Mouse (Mus musculus) Patski (cell line): Measurements from ENCODE around the gene B4galt7. TPM values are rescaled to one million over a fixed set of nuclear protein-coding genes. Genes with fewer than 3 reads are reported as not detected.
"Not testable (repeated sequence)": the region's sequence is repeated elsewhere in the genome, so short reads cannot be mapped to it uniquely, and the experiment has no call there.

Source experiments
- ATAC-seq: fragments of 100-300 bp; one replicate; pipeline ENCODE4 v1.8.0; 2021
- CTCF ChIA-PET: fragments of 350-600 bp; sonication (Branson Sonifier 250); formaldehyde crosslinking; loops from one replicate; lab custom pipeline; 2022; ENCODE audit warnings: inconsistent platforms; lab: Charles Lee
- POLR2A ChIA-PET: fragments of 350-600 bp; sonication (Branson Sonifier 250); formaldehyde crosslinking; loops from one replicate; lab custom pipeline; 2022; ENCODE audit warnings: antibody characterized with exemption, inconsistent platforms; lab: Charles Lee
- DNase-seq: peaks from one replicate; pipeline ENCODE4 v3.0.0-alpha.2; 2011; ENCODE audit warnings: low read depth, low spot score
- H3K27me3 ChIP-seq: fragments of 371-371 bp; one replicate; pipeline ENCODE4 v1.5.1; 2021
- CTCF ChIP-seq: fragments of 100-300 bp; IDR thresholded peaks from one replicate; pipeline ENCODE4 v1.5.1; 2021
- in situ Hi-C: fragments of 300-500 bp; cut with MboI; formaldehyde crosslinking; loops from 3 replicates; pipeline ENCODE4 v1.11.1; 2018; ENCODE audit warnings: low pct_unique_long_range_greater_than_20kb, mixed read lengths
- polyA plus RNA-seq: library from polyadenylated mRNA; unstranded; gene quantifications from one replicate; pipeline ENCODE4 v1.2.3, GENCODE M21; 2021

B4galt7 gene
- polyA plus RNA-seq, 1 experiment from 2014 or later: 26.2 TPM

DNA sequence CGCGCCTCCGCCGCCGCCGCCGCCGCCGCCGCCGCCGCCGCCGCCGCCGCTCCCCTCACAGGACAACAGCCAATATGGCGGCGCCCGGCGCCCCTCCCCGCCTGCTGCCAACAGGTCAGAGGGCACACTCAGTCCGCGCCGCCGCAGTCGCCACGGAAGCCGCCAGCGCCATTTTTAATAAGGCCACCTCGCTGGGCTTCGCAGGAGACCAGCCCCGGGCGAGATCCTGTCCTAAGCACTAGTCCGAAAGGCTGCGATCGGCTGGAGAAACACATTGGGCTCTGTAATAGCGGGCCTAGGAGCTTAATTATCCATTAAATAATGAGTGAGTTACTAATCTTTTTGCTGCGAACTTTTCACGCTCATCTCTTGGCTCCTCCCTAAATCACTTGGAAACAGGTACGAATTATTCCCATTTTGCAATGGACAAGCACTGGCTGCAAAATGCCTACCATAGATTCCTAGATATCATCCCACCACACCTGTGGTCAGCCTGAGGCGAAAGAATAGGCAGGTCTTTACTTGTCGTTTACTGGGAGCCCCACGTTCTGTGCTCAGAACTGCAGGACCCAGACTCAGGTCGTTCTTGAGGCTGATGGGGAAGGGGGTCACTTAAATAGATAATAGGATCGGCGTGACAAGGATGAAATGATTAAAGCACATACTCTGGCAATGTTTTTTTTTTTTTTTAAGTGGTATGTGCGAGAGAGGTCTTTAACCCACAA, 28.5 kb upstream of the B4galt7 start, which contains the start of gene Fam193b:
Fam193b (minus strand) TSS at position 94 of the 725 bp plus-strand sequence.
- ChIA-PET POLR2A (interaction anchor here (0.6 to 1.3 kb wide), 5 partner anchors 23 to 367 kb away, joined by 3 read pairs; no protein-coding TSS in a partner anchor), CTCF (no interaction called here)
- in situ Hi-C loops: no loop called here
- DNase-seq (peak; percentile 43), ATAC-seq (peak; percentile 79)
- no peak for TF ChIP-seq CTCF
- no peaks in the 10 kb centered on the region for H3K27me3 ChIP-seq

DNA sequence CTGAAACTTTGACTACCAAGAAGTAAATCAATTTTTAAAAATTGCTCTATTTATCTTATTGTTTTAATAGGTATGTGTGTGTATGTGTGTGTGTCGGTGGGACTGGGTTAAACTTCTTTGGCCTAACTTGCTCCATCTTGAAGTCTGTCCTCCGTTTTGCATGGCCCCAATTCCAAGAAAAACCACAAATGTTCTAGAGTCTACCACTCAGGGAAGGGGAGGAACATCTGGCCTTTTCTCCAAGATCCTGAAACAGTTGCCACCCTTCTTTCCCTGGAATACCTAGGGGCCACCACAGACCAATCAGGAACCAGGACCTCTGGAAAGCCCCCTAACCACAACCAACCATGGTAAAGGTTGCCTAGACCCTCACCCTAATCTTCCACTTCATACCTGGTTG, 27.7 kb upstream of the B4galt7 start:
- DNase-seq (no peak), ATAC-seq (no peak)
- CTCF ChIA-PET: no interaction called here
- POLR2A ChIA-PET: interaction anchor here (0.6 to 1.3 kb wide), 4 partner anchors 23 to 366 kb away, joined by 3 read pairs; no protein-coding TSS in a partner anchor
- no peaks in the 10 kb centered on the region for H3K27me3 ChIP-seq
- in situ Hi-C loops: no loop called here
- TF ChIP-seq CTCF: no peak

DNA sequence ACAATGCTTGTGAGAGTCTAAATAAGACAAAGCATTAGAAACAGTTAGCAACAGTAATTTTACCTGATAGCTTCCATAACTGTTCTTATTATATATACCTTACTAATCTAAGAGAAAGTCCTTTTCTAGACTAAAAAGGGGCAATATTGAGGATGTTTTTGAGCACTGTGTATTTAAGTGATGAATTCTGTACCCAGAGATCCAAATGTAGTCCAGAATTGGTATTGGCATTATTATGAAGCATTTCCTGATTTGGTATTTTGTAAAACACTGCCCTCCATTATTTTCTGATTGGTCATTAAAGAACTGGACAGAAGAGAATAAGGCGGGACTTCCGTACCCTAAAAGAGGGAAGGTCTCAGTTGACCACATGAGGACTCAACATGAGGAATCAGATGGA, 26.3 kb upstream of the B4galt7 start, which contains the start of gene Tmed9:
Tmed9 (plus strand) TSS at position 301 of the 400 bp plus-strand sequence.
- in situ Hi-C loops: no loop called here
- no peak for ATAC-seq

DNA sequence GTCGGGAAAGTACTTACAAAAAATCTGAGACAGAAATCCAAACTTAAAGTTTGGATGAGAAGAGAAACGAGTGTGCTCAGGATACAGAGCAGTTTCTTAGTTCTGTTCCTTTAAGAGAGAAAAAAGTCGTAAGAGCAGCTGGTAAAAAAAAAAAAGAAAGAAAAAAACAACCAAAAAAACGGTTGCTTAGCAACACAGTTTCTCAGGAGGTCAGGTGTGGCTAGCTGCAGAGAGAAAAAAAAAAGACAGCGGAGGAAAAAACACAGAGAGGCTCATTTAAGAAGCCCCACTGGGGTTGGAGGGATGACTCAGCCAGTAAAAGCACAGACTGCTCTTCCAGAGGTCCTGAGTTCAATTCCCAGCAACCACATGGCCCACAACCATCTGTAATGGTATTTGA, 25.4 kb upstream of the B4galt7 start:
- ATAC-seq: no peak
- no peak for DNase-seq
- in situ Hi-C loops: no loop called here
- no peaks in the 10 kb centered on the region for H3K27me3 ChIP-seq
- POLR2A ChIA-PET: no interaction called here
- CTCF ChIA-PET: no interaction called here
- TF ChIP-seq CTCF: no peak

More for the DNA sequence above, 26.3 kb upstream of the B4galt7 start, which contains the start of gene Tmed9:
- DNase-seq: no peak
- CTCF ChIA-PET: no interaction called here
- no peak for TF ChIP-seq CTCF
- POLR2A ChIA-PET: no interaction called here
- no peaks in the 10 kb centered on the region for H3K27me3 ChIP-seq

DNA sequence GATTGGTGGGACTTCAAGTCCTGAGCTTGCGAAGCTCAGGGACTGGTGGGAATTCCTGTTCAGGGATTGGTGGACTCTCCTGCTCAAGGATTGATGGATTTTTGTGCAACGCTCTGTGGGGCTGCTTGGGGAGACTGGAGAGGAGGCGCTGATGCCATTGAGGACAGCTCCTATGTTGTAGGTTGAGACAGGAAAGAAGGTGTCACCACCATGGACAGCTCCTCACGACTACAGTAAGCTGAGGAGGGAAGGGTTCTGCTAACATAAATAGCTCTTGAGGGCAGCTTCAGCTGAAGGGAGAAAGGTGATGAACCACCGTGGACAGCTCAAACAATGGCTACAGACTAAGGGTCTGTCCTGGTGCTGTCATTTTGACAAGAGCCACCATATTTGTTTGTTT, 23.8 kb upstream of the B4galt7 start:
- POLR2A ChIA-PET: interaction anchor here (0.7 kb wide), 1 partner anchor 213 kb away, joined by 3 read pairs; the partner anchor contains the start of gene Lman2
- no peak for DNase-seq

DNA sequence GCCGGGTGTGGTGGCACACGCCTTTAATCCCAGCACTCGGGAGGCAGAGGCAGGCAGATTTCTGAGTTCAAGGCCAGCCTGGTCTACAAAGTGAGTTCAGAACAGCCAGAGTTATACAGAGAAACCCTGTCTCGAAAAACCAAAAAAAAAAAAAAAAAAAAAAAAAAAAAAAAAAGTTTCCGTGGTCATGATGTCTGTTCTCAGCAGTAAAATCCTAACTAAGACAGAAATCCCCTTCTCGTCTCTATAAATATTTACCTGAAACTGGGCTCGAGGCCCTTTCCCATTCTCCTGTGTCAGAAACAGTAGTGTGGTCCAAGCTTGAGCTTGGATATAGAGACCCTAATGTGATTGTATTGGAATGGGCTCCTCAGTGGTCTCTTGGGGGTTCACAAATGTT, 22.8 kb upstream of the B4galt7 start:
- in situ Hi-C loops, POLR2A ChIA-PET: not testable (repeated sequence)

More for the DNA sequence above, 23.8 kb upstream of the B4galt7 start:
- CTCF ChIA-PET: no interaction called here
- no peak for TF ChIP-seq CTCF
- H3K27me3 ChIP-seq: no peaks in the 10 kb centered on the region
- in situ Hi-C loops: no loop called here
- no peak for ATAC-seq

DNA sequence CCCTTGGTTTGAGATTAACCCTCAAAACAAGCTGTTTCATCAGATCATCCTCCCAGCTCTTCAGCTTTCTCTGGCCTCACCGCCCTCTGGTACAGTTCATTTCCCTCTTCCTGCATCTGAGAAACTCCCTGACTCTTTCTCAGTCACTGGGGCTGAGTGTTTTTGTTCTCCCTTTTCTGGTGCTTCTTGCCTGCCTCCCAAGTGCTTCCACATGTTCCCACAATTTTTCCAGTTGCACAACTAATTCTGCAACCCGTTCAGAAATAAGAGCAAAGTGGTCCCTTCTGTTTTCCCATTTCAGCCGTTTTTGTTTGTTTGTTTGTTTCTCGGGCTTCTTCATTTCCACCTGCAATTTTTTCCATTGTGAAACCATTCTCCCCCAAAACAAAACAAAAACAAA, 21.6 kb upstream of the B4galt7 start:
- CTCF ChIA-PET: no interaction called here
- no peak for ATAC-seq

More for the DNA sequence above, 22.8 kb upstream of the B4galt7 start:
- ATAC-seq, CTCF ChIA-PET, DNase-seq, H3K27me3 ChIP-seq: not testable (repeated sequence)

DNA sequence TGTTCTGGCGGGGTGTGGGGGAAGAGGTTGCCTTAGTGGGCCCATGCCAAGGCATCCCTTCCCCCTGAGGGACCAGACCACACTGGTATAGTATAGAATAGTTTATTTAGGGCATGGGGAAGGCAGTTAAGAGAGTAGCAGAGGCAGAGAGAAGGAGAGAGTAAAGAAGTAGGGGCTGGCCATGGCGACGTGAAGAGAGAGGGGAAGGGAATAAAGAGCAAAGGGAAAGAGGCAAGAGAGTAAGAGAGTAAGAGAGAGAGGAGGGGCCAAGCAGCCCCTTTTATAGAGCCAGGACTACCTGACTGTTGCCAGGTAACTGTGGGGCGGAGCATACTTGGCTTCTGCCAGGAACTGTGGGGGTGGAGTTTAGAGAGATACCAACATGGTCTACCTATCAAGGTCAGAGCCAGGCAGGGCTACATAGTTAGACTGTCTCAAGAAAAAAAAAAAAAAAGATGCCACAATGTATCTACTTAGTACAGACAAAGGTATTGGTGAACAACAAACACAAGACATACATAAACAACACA, 7.7 kb upstream of the B4galt7 start:
- CTCF ChIA-PET: interaction anchor here (1.4 kb wide), 1 partner anchor 9 kb away, joined by 4 read pairs; no protein-coding TSS in a partner anchor
- ATAC-seq (no peak), DNase-seq (no peak)
- H3K27me3 ChIP-seq: peaks cover 2% of the 10 kb centered on the region
- in situ Hi-C loops: no loop called here
- TF ChIP-seq CTCF: no peak
- POLR2A ChIA-PET: no interaction called here

More for the DNA sequence above, 21.6 kb upstream of the B4galt7 start:
- no peak for DNase-seq
- no peaks in the 10 kb centered on the region for H3K27me3 ChIP-seq
- in situ Hi-C loops: no loop called here
- POLR2A ChIA-PET: no interaction called here
- no peak for TF ChIP-seq CTCF

DNA sequence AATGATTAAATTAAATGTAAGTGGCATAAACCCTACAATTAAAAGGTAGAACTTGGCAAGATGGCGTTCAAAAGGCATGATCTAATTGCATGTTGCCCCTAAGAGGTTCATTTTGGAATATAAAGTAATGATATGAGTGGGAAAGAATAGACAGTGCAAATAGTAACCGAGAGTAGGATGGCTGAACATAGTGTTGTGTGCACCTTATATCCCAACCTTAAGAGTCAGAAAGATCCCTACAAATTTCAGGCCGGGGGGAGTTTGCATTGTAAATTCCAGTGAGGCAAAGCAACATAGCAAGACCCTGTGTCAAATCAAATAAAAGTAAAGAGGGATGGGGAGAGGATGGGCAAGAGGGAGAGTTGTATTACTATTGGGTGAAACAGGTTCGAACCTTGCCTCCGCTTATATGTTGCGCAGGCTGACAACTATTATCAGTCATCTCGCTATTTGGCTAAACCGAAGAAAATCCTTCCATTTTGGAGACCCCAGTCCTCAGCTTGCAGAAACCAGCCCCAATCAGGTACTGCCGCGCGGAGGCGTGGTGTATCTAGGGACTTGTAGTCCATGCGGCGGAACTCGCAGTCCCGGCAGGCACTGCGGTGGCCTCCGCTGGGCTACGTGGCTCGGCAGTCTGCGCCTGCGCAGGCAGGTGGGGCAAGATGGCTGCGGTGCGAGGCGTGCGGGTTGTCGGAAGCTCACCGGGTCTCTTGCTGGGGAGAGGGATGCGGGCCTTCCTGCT, 7.0 kb upstream of the B4galt7 start:
- POLR2A ChIA-PET: interaction anchor here (1.3 to 2.3 kb wide), 2 partner anchors 30 to 108 kb away, joined by 4 to 8 read pairs; partner anchors contain the start of gene Caml
- CTCF ChIA-PET: interaction anchor here (1.1 to 1.2 kb wide), 3 partner anchors 9 to 134 kb away, joined by 3 read pairs; partner anchors contain the start of gene Pcbd2
- no peak for TF ChIP-seq CTCF
- DNase-seq (peak; percentile 73), ATAC-seq (peak; percentile 93)
- in situ Hi-C loops: no loop called here
- peaks cover 2% of the 10 kb centered on the region for H3K27me3 ChIP-seq

DNA sequence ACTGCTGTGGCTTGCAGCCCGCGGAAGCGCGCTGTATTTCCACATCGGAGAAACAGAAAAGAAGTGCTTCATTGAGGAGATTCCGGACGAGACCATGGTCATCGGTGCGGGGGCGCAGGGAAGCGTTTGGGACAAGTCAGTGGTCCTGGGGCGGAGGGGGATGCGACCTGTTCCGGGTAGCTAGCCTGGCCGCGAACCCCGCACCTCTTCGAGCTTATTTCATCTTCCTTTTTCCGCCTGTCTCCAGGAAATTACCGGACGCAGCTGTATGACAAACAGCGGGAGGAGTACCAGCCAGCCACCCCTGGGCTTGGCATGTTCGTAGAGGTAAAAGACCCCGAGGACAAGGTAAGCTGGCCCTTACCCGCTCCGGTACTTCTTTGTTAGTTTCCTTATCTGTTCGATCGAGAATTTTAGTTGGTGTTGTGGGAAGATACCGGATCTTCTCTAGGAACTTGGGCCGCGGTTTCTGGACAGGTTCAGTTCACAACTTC, 6.4 kb upstream of the B4galt7 start:
- ATAC-seq (peak; percentile 31), DNase-seq (no peak)
- CTCF ChIA-PET: interaction anchor here (1.1 to 1.2 kb wide), 3 partner anchors 8 to 134 kb away, joined by 3 read pairs; partner anchors contain the start of gene Pcbd2
- TF ChIP-seq CTCF: no peak
- POLR2A ChIA-PET: interaction anchor here (1.3 to 2.3 kb wide), 2 partner anchors 29 to 108 kb away, joined by 4 to 8 read pairs; partner anchors contain the start of gene Caml
- H3K27me3 ChIP-seq: peaks cover 2% of the 10 kb centered on the region
- in situ Hi-C loops: no loop called here
